Mouse (Mus musculus): ENCODE measurements around the gene Emc8.
A peak's percentile ranks its signal among the peaks of the same experiment; 100 is the strongest.

Emc8 gene

DNA sequence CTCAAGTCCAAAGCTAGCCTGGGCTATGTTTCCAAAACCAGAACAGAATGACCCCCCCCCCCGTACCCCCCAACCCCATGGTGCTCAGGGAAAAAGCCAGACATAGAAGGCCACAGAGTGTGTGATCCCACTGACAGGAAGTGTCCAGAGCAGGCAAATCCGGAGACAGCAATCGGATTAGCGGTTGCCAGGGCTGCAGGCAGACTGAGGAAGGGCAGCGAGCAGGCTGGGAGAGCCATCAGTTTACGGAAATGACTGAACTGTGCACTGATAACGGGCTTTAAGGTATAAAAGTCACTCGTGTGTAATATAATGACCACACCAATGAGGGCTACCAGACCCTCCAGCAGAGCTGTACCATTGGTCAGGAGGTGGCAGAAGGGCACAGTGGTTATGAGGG, 27.1 kb downstream of the Emc8 start:
- DNase-seq (ENCODE audit: low spot score in 2 of 2): no peak

DNA sequence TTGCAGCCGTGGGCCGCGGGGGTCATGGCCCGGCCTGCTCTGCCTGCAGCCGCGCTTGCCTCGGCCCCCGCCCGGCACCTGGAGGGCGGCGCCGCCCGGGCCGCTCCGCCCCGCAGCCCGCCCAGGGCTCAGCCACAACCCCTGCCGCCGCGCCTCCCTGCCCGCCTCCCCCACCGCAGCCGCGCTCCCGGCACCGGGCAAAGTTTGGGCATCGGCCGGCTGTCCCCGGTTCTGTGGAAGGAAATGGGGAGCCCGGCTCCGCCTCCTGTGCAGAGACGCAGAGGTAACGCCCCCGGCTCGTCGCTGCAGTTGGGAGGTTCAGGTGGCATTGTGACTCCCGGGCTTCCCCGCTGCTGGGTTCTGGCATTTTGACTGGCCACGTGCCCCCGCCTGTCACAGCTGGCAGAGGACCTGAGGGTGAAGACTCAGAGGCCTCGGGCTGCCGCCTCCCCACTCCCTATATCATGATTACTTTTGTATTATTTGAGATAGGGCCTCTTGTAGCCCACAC, 34.0 kb downstream of the Emc8 start:
- peak in 1 of 2 experiments; percentile 10 for DNase-seq (ENCODE audit: low spot score in 2 of 2)

DNA sequence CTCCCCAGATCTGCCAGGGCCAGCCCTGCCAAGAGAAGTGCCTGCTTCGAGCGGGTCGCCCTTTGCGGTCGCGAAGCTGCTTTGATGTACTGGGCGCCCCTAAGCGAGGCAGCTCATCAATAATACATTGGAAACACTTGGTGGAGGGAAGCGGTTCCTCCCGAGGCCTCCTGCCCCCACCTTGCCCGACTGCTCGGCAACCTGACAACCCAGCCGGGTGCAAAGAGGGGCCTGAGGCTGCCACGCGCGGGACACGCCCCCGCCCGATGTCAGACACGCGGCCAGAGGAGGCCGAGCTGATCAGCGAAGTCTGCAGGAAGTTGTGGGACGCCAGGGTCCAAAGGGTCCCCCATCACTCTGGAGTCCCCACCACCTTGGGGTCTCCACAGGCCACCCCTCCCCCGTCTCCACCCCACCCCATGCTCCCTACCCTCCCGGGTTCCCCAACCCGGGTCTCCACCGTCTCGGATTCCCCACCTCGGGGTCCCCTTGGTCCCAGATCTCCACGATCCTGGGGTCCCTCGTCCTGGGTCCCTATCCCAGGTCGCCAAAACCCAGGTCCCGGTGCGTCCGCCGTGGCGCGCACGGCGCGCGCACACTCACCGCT, 34.6 kb downstream of the Emc8 start:
- DNase-seq (ENCODE audit: low spot score in 2 of 2): no peak

DNA sequence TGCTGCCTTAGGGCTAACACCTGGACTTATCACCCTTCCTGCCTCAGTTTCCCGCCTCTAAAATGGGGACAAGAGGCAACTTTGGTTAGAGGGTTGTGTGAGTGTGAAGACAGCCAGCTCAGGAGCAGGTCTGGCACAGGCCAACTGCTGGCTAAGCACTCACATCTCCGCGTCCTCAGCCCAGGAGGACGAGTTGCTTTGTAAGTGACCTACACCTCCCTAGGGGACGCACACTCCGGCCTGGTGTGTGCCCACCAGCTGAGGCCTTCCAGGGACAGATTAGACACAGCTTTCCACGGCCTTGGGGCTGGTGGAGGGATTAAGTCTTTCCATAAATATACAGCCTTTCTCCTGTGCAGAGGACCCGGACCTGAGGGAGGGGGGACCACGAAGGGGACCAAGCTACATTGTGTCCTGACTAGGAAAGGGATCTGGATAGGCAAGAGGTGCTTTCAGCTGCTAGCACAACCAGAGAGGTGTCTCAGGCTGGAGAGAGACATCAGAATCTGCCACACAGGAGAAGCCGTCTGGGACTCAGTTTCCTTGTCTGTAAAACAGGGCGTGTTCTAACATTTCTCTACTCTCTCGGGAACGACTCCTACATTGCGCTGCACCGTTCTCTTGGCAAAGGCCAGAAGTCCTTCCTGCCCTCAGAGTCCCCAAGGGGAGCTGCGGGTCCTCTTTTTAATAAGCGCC, 35.3 kb downstream of the Emc8 start:
- no peak for DNase-seq (ENCODE audit: low spot score in 2 of 2)

DNA sequence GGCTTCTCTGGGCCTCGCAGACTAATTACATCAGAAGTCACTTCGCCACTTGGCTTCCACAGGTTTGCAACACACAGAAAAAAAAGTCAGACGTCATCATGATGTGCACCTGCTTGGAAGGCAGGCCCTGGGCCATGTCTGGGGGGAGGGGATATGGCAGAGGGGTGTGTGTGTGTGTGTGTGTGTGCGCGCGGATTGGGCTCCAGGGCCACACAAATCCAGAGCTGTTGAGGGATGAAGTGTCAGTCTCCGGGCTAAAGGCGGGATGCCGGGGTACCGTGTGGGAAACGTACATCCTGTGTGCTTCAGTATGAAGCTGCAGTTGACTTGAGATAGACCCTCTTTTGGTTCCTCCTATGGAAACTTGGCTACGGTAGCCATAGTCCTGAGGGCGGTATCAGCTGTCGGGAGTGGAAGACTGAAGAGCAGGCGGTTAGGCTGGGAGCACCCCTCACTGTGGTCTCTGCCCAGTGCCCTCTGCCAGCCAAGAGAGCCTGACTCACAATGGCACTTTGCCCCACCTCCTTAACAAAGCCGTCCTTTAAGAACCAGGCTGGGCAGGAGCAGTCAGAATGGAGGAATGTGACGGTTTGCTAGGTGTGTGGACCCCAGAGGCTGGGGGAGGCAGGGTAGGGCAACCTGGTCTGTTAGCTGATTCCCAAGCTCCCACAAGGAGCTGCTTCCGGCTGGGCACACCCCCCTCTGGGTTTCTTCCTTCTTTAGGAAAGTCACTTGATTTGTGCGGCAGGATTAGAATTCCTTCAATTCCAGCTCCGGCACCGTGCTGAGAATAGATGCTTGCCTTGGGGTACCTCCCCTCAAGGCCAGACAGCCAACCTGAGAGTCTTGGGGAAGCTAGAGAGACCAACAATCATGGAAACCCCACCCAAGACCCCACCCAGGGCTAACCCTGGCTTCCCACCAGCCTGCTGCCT, 36.7 kb downstream of the Emc8 start:
- DNase-seq (ENCODE audit: low spot score in 2 of 2): no peak

DNA sequence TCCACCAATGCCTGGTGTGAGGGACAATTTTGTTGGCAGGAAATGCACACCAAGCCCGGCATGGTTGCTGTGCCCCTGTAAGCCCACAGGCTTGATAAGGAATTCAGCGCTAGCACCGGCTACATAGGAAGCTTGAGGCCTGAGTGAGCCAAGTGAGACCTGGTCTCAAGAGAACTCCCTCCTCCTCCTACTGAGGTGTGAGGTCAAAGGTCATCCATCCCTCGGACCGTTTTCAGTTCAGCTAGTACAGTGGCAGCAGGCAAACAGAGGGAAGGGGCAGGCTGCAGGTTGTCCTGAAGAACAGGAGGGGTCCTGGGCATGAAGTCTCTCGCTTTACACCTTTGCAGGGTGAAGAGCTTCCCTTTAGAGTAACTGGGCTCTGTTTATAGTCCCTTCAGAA, 37.5 kb downstream of the Emc8 start:
- no peak for DNase-seq (ENCODE audit: low spot score in 2 of 2)

DNA sequence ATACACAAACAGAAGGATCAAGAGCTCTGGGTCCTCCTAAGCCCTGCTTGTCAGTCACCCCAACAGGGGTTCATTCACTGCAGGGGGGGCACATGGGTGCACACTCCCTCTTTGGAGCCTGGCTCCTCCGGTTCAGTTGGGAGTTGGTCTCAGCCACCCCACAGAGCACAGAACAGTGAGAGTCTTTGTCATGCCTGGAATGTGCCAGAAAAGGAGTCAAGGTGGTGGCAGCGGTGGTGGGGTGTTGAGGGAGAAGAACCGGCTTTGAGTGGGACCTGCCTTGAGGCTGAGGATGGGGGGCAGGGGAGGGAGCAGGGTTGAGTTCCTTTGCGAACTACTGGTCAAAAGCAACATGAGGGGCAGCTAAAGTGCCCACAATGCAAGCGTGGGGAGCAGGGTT, 38.3 kb downstream of the Emc8 start:
- no peak for DNase-seq (ENCODE audit: low spot score in 2 of 2)

DNA sequence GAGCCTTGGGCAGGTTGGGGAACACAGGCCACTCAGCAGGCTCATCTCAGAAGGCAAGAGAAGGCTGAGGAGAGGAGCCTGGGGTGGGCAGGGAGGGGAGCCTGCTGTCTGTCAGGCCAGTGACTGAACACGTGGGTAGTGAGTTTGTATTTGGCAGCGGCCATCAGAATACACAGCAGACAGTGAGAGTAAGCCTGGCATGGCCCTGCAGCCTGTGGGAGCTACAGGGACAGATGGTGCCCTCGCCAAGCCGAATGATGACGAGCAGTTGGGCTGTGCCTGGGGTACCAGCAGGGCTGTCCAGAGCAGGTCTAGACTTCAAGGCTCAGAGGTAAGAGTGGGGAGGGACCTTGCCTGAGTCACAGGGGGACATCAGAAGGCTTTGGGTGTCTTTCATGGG, 41.1 kb downstream of the Emc8 start:
- DNase-seq (ENCODE audit: low spot score in 2 of 2): no peak

DNA sequence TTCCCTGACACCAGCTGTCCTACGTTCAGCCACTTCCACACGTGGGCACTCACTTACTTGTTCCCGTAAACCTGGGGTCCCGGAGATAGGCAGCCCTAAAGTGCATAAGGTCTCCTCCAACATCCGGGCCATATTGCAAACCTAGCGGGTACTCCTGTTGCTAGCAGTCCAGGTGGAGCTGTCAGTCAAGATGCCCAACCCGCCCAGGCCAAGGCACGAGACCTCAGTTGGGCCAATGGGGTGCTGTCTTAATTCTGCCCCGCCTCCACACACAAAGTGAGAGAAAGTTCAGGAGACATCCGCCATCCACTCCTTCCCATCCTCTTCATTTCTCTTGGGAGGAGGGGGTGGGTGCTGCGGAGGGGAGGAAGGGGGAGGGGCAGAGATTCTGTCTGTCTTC, 41.9 kb downstream of the Emc8 start:
- DNase-seq (ENCODE audit: low spot score in 2 of 2): no peak

DNA sequence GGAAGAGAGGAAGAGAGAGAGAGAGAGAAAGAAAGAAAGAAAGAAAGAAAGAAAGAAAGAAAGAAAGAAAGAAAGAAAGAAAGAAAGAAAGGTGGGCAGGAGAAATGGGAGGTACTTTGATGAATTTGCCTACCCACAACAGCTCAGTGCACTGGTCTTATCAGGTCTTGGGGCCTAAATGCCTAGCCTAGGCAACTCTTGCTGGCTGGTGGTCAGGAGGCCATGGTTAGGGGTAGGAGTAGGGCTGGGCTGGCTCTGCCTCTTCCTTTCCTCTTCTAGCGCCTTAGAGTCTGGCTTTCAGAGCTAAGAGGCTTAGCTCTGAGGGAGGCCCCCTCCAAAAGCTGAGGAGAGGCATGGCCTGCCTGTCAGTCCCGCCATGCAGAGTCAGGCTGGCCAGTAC, 44.8 kb downstream of the Emc8 start:
- no peak for DNase-seq (ENCODE audit: low spot score in 2 of 2)

DNA sequence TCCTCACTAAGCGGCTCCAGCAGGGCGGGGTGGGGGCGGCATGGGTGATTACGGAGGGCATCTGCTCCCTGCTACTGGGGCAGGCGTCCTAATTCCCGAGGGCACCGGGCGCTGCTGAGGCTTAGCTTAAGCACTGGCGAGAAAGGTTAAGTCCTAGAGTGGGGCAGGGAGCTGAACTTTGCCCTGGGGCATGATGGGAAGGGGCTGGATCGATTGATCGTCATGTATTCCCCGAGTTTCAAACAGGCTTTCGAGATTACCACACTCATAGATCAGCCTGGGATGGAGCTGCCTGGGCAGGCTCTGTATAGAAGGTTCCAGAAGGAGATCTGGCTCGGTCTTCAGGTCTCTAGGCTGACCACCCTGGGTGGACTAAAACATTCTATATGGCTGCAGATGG, 46.2 kb downstream of the Emc8 start:
- DNase-seq (ENCODE audit: low spot score in 2 of 2): no peak

DNA sequence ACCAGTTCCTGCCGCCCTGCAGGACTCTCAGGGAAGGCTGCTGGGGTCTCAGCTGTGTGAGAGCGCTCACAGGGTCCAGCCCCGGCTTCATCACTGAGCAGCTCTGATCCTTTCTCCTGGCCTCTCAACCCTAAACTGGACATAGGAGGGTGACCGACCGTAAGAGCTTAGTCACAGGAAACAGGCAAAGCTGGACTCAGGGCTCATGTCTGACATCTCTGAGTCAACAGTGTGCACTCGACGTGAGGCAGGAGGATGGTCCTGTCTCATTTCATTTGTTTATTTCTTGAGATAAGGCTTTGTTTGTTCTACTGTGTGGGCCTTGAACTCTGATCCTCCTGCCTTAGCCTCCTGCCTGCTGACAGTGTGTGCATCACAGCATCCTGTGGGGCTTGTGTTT, 47.9 kb downstream of the Emc8 start:
- no peak for DNase-seq (ENCODE audit: low spot score in 2 of 2)

DNA sequence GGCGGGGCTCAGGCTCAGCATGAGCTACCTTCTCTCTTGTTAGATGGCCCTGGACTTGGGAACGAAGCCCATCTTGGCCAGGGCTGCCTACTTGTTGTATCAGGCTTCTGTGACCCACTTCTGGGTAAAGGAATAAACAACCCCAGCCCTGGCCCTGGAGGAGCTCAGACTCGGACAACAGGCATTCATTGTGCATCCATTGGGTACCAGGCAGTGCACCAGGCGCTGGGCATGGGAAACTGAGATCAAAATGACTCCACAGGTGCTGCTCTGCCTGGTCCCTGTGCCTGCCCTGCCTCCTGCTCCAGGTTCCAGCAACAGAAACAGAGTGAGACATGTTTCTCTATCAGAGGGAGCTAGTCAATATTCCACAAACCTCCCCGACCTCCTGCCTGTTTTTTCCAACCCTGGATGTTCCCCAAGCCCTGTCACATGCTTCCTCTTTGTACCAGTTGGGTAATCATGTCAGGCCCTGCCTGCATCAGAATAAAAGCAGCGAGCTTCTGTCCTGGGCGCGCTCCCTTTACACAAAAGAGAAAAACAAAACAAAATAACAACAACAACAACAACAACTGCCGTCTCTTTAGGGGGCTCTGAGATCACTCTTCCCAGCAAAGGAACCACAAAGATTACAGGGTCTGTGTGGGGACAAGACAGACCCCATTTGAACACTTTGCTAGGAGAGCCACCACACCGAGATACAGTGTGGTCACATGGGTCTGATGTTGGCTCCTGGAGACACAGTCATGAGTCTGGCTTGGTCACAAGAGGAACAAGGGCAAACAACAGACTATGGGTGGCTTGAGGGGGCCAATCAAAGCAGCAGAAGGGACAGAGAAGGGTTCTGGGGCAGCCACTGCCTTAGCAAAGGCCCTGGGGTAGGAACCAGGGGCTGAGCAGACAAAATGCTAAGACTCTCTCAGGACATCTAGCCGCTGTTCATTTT, 48.9 kb downstream of the Emc8 start:
- DNase-seq (ENCODE audit: low spot score in 2 of 2): no peak

DNA sequence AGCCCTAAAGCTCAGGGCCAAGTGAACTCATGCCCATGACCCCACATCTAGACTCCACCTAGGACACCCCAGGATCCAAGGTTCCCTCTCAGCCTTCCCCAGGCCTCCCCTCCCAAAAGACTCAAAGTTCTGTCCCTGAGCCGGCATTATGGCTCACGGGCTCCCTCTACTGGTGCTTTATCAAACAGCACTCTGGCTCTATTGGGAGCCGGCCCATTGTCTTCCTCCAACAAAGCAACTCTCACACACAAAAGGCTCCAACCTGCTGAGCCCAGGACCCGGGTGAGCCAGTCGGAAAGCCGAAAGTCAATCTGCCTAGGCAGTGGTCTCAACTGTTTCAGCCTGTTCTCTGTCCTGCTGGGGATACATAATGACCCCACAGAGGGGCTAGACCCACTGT, 50.3 kb downstream of the Emc8 start:
- DNase-seq (ENCODE audit: low spot score in 2 of 2): peak; percentile 51 to 72

DNA sequence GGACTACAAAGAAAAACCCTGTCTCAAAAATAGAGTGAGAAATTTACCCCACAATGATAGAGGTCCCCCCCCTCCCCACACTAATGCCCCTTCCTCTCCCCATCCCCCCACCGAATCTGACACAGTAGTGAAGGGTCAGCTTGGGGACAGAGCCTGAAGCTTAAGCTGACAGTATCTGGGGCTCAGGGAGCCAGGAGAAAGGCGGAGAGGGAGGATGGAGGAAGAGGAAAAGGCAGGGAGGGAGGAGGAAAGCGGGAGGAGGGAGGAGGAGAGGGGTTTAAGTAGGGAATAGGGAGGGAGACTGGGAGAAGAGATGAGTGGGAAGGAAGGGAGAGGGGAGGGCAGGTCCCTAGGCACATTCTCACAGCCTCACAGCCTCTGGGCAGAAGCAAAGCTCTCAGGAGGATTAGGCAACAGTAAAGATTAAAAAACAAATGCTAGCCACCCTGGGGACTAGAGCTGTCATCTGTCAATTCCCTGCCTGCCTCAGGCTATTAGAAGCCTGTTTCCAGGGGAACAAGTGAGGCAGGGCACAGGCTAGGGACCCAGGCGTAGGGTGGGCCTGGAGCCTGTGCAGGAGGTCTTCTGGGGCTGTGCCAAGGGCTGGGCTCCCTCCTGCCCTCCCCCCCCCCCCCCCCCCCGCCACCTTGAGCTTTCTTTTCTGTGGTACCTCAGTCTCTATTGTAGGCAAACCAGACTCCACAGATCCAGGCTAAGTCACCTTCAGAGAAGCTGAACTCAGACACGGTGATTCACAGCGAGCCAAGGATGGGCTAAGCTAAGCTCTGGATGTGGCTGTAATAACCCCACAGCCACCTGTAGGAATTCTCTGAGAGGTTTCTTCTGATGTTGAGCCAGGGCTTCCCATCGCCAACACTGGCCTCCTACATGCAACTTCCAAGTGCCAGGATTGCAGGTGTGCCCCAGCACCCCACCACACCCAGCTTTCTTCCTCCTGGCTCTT, 51.4 kb downstream of the Emc8 start:
- DNase-seq (ENCODE audit: low spot score in 2 of 2): no peak

DNA sequence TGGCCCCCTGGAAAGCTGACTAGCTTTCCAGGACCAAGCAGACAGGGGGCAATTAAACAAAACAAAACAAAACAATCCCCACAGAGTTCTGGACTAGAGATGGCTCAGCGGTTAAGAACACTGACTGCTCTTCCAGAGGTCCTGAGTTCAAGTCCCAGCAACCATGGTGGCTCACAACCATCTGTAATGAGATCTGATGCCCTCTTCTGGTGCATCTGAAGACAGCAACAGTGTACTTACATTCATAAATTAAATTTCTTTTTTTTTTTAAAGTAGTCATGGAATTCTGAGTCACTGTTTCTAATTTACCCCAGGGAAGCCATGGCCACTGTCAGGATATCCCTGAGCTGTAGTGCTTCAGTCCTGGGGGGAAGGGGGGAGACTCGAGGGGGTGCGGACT, 53.9 kb downstream of the Emc8 start:
- DNase-seq (ENCODE audit: low spot score in 2 of 2): no peak

DNA sequence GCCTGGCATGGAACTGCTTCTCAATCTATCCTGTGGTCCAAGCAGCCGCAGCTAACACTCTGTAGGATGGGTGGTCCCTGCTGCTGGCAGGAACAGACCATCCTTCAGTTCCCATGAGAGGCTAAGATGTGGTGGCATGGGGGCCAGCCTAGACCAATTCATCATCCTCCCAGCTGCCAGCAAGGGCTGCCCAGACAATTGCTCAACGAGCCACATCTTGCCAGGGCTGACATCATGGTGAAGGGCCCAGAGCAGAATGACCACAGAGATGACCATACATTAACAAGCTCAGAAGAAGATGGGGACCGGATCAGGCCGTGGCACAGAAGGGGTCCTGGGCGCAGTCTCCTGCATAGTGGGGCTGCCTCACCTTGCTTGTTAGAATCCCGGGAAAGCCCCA, 57.5 kb downstream of the Emc8 start:
- no peak for DNase-seq (ENCODE audit: low spot score in 2 of 2)

DNA sequence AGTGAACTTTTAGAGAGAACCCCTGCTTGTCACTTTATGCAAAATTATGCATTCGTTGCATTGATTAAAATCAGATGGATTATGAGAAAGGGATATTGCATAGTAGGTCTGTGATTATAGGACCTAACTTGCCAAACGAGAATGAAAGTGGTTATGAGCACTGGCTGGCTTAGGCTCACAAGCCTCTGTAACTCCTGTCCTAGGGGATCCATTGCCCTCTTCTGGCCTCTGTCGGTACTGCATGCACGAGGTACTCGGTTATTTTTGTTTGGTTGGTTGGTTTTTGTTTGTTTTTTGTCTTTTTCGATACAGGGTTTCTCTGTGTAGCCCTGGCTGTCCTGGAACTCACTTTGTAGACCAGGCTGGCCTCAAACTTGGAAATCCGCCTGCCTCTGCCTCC, 60.5 kb downstream of the Emc8 start:
- peak; percentile 81 to 86 for DNase-seq (ENCODE audit: low spot score in 2 of 2)

DNA sequence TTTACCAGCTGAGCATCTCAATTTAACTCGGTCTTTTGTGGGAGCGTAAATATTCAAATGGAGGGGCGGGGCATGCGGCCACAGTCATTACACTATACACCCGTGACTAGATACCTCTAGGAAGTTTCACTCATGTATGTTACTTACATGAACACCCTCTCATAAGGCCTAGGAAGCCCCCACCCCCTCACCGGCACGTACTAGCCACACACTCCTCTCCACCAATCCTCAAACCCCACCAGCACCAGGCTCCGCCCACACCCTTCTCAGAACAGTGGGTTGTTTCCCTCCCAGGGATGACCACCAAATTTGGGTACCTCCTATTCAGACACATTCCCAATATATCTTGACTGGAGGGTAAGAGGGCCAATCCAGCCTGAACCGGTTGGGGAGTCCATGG, 60.9 kb downstream of the Emc8 start:
- no peak for DNase-seq (ENCODE audit: low spot score in 2 of 2)

All from frontal cortex, postnatal 25 days (tissue).